Mouse (Mus musculus) frontal cortex, postnatal 10 days (tissue): Measurements from ENCODE around the gene Elmsan1.

Experiments
- DNase-seq, 2 experiments: peaks; one replicate each; pipeline ENCODE4 v3.0.0; 2022; ENCODE audit warnings: low spot score in 2 of 2, mixed read lengths in 1 of 2

The Elmsan1 gene

GRCm38 (mm10) chr12:84148622-84149012 is 70.1 kb downstream of the Elmsan1 start:
- DNase-seq, result no peak

DNA sequence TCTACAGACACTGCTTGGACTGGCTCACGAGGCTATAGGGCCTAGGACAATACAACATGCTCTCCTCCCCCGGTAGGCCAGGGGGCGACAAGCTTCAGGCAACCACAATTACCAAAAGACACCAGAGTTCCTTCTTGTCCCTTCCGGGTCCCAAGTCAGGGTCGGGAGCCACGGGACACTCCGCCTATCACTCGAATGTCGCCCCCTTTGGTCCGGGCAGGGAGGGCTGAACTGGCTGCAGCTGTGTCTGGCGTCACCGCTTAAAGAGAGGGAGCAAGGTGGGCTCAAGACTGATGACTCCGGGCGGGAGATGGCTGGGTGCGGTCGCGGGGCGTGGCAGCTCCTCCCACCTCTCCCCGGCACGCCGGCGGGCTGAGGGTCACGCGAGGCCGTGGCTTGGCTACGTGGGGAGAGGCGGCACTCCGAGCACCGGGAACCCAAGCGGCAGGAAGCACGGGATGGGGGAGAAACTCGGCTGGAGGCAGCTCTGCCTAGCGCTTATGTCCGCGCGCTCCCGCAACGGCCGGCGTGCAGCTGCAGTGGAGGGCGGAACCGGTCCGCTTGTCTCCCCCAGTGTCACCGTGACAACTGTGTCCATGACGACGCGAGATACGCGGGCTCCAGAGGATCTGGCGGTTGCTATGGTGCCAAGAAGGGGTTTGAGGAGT is 70.6 kb downstream of the Elmsan1 start, which contains the start of gene Pnma1:
Gene Pnma1 (minus strand): TSS at position 536 of the 668 bp plus-strand sequence.
- DNase-seq, result peak; percentile 75 to 86

DNA sequence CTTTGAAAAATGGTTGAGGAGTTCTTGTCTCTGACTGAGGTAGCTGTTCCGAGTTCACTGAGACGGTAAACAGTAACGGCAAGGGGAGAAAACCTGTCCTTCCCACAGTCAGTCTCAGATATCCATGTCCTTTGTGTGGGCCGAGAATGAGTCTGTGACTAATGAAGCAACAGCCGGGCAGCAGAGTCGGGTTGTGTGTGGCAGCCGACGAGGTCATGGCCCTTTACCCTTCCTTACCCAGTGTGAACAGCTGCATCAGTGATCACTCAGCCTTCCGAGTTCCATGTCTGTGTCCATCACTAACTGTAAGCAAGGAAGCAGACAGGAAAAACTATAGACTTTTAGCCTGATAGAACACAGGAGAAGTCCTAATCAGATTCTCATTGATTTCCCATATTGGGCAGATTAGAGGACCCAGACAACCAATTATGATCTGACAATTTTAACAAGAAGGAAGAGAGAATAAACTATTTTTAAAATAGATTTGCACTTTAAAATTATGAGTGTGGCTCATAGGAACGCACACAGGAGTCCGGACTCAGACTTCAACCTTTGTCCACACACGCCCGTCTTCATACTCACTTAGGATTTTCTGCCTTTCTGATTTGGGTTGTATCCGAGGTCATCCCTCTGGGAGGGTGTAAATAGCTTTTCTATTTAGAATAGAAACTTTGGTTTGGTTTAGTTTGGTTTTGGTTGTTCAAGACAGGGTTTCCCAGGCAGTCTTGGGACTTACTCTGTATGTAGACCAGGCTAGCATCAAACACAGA is 76.2 kb downstream of the Elmsan1 start:
- no peak for DNase-seq

GRCm38 (mm10) chr12:84141271-84141670 is 77.4 kb downstream of the Elmsan1 start:
- DNase-seq, result no peak

- DNase-seq, result no peak
Observed at GRCm38 (mm10) chr12:84140135-84140534, 78.5 kb downstream of the Elmsan1 start.

DNA sequence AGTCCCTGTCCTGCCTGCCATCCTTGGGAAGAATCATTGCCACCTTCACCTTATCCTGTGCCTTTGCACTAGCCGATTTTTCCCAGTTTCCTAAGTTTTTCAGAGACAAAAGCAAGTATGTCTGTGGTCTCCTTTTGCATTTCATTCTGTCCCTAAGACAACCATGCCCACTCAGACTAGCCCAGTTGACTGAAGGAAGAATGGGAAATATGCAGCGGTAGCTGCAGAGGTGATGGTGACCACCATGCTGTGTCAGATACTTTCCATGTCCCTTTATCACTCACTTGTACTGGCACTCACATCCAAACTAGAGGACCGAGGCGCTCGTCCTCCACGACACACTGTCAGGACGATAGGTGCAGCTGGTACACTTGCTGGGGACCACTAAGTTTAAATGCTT is 81.5 kb downstream of the Elmsan1 start:
- DNase-seq, result no peak

DNA sequence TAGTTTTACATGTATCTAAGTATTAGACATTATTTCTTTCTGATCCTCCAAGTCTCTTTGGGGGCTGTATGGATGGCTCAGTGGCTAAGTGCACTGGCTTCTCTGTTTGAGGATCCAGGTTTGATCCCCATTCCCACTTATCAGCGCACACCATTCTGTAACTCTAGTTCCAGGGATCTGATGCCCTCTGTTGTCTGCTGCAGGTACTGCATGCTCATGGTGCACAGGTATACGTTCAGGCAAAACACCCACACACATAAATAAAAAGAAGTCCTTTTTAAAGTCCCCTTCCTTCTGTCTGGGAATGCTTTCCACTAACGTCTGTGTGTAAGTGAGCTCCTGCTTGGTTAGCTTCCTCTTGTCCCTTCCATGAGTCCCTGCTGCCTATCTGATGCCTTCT is 86.4 kb downstream of the Elmsan1 start:
- DNase-seq, result no peak

- DNase-seq, result no peak
Observed at GRCm38 (mm10) chr12:84129931-84130330, 88.8 kb downstream of the Elmsan1 start.

GRCm38 (mm10) chr12:84128576-84128975 is 90.1 kb downstream of the Elmsan1 start:
- DNase-seq, result no peak

- DNase-seq, result no peak
Observed at GRCm38 (mm10) chr12:84126899-84127298, 91.8 kb downstream of the Elmsan1 start.

GRCm38 (mm10) chr12:84125892-84126291 is 92.8 kb downstream of the Elmsan1 start:
- no peak for DNase-seq

DNA sequence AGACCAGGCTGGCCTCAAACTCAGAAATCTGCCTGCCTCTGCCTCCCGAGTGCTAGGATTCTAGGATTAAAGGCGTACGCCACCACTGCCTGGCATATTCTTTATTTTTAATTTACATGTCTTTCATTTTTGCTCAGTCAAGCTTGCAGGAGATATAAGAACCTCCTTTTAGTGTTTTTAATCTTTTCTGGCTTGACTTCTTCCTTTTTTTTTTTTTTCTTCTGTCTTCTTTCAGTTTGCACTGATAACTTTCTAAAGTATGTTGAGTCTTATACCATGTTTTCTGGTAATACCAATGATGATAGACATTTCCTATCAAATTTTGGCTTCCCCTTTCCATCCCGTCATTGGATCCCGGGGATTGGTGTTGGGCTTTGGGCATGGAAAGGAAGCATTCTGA is 99.1 kb downstream of the Elmsan1 start:
- DNase-seq, result no peak

DNA sequence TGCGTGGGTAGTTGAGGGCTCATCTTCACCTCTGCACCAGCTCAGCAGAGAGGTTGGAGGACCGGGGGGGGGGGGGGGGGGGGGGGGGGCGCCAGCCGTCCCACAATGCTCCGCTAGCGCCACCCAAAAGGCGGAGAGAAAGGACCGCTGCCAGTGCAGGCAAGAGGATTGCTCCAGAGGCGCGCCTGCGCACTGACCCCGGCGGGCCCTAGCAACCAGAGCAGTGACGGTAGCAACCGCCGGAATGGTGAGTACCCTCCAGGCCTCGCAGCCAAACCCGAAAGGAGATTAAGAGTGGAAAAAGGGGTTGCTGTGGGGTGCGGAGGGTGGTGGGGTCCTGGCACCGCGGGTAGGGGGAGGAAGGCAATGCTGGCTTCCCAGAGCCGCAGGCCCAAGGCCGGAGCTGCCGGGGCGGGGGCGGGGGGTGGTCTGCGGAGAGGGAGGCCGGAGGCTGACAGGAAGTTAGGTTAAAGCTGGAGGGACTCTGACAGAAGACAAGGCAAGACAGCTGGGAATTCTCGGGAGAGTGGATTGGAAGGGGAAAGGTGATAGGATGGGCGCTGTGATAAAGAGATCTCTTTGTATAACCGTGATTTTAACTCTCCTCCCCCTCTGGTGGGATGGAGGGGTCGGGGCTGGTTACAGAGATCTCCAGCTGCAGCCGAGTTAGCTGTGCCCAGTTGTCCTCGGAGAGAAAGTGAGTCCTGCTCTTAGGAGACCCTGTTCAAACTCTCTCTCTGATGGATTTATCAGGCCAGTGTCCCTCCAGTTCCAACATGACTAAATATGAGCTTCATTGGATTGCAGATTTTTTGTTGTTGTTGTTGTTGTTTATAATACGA is 104.3 kb downstream of the Elmsan1 start, which contains the start of gene Dnal1:
Gene Dnal1 (plus strand): TSS at position 214 of the 842 bp plus-strand sequence.
- peak; percentile 78 to 87 for DNase-seq

GRCm38 (mm10) chr12:84113676-84114075 is 105.0 kb downstream of the Elmsan1 start:
- DNase-seq, result no peak

DNA sequence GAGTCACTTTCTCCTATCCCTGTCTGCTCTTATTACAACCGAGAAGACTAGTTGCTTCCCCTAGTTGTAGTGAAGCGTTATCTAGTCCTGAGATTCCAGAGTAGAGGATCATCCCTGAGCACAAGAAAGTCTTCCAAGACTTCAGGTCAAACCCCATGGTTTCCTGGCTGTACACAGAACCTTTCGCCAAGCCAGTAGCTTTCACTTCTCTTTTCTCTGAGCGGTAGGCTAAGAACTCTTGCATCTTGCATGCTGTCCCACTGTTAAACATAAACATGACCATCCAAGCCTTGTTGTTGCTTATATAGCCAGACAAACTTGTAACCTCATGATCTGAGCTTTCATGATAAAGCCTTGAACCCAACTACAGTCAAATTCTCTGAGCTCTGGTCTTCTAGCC is 107.9 kb downstream of the Elmsan1 start:
- no peak for DNase-seq

DNA sequence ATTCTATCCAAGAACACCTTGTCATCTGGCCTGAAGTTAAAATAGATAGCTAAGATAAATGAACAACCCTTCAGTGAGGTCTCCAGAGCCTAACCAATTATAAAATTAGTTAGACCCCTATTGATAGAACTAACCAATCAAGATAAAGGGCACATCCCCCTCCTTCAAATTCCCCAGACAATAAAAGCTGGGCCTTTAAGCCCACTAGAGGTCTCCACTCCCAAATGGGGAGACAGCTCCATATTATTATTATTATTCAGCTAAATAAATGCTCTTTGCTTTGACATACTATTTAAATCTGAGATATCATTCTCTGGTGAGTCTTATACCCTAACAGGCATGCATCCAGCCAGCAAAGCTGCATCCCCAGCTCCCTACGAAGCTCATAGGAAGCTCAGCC is 108.8 kb downstream of the Elmsan1 start:
- DNase-seq, result no peak

GRCm38 (mm10) chr12:84107692-84108091 is 111.0 kb downstream of the Elmsan1 start:
- DNase-seq, result no peak

GRCm38 (mm10) chr12:84107012-84107411 is 111.7 kb downstream of the Elmsan1 start:
- DNase-seq, result no peak

DNA sequence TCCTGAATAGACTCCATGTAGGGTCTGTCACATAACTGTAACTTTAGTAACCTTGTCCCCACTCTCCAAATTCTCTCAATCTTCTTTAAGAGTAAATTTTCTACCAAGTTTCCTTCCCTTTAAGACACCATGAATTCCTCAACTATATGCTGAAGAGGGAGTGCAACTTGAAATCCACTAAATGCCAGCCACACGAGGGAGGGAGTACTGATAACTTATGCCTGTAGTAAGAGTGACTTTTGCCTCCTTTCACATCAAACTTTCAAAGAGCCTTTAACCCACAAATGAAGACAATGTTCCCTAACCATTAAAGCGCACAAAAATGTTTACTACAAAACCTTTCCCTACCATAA is 117.2 kb downstream of the Elmsan1 start:
- no peak for DNase-seq

DNA sequence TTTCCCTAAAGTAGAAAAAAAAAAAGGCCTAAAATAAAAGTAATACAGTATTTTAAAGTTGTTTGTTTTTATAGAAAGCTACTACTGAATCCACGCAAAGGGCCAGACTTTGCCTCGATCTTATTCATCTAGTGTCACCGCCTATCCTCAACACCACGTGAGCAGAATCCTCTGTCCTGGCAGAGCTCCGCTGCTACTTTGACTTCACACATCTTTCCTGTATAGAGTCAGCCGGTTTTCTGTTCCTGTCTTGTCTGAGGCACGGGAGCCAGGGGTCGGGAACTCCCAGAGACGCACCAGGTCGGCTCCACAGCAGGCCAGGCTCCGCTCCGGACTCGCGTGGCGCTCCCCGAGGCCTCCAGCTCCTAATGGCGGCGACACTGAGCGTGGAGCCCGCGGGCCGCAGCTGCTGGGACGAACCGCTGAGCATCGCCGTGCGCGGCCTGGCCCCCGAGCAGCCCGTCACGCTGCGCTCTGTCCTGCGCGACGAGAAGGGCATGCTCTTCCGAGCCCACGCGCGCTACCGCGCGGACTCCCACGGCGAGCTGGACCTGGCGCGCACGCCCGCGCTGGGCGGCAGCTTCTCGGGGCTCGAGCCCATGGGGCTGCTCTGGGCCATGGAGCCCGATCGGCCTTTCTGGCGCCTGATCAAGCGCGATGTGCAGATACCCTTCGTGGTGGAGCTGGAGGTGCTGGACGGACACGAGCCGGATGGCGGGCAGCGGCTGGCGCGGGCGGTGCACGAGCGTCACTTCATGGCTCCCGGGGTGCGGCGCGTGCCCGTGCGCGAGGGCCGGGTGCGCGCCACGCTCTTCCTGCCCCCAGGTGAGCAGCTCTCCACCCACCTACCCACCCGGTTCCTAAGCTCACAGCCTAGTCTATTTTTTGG is 117.8 kb downstream of the Elmsan1 start, which contains the start of gene Acot6:
Gene Acot6 (plus strand): TSS at position 51 of the 889 bp plus-strand sequence.
- DNase-seq, result peak in 1 of 2 experiments; percentile 27

- no peak for DNase-seq
Observed at GRCm38 (mm10) chr12:84100071-84100470, 118.6 kb downstream of the Elmsan1 start.
